Mouse (Mus musculus) limb, embryonic 14.5 days (tissue): Measurements from ENCODE around the gene Gpr137. TPM values are rescaled to one million over a fixed set of nuclear protein-coding genes. Genes with fewer than 3 reads are reported as not detected.
"Not testable (repeated sequence)": the region's sequence is repeated elsewhere in the genome, so short reads cannot be mapped to it uniquely, and the experiment has no call there.

Experiments
- ATAC-seq: fragments of 200-750 bp; cut with Nextera tagmentation; 2 replicates; pipeline ENCODE4 v1.8.0; 2017; ENCODE audit warnings: low read depth, moderate number of reproducible peaks, moderate TSS enrichment; ENCODE audit not compliant: low FRiP score
- DNase-seq: peaks from one replicate; pipeline ENCODE4 v3.0.0-alpha.2; 2015; ENCODE audit warnings: low spot score
- H3K27ac ChIP-seq: fragments of 300-500 bp; sonication (generic); replicated peaks from 2 replicates; pipeline ENCODE4 v1.5.1; 2014; ENCODE audit warnings: low read depth, mild to moderate bottlenecking, low read length, moderate library complexity, mixed read lengths
- H3K27me3 ChIP-seq: fragments of 300-500 bp; sonication (generic); 2 replicates; pipeline ENCODE4 v1.6.1; 2014; ENCODE audit warnings: low read length, mixed read lengths; ENCODE audit not compliant: control insufficient read depth, insufficient read depth
- H3K36me3 ChIP-seq: fragments of 300-500 bp; sonication (generic); 2 replicates; pipeline ENCODE4 v1.6.1; 2014; ENCODE audit warnings: mild to moderate bottlenecking, low read length, moderate library complexity, mixed read lengths; ENCODE audit not compliant: control insufficient read depth, insufficient read depth
- H3K4me1 ChIP-seq: fragments of 300-500 bp; sonication (generic); 2 replicates; pipeline ENCODE4 v1.6.1; 2014; ENCODE audit warnings: antibody characterized with exemption, low read length, mixed read lengths; ENCODE audit not compliant: control insufficient read depth, insufficient read depth
- H3K4me2 ChIP-seq: fragments of 300-500 bp; sonication (generic); replicated peaks from 2 replicates; pipeline ENCODE4 v1.6.1; 2014; ENCODE audit warnings: low read depth, mild to moderate bottlenecking, low read length, moderate library complexity; ENCODE audit not compliant: severe bottlenecking
- H3K4me3 ChIP-seq: fragments of 300-500 bp; sonication (generic); replicated peaks from 2 replicates; pipeline ENCODE4 v1.5.1; 2014; ENCODE audit warnings: low read length
- H3K9ac ChIP-seq: fragments of 300-500 bp; sonication (generic); 2 replicates; pipeline ENCODE4 v1.6.1; 2014; ENCODE audit warnings: mild to moderate bottlenecking, low read depth, low read length, moderate library complexity; ENCODE audit not compliant: severe bottlenecking
- H3K9me3 ChIP-seq: fragments of 300-500 bp; sonication (generic); 2 replicates; pipeline ENCODE4 v1.6.1; 2016; ENCODE audit warnings: low read length; ENCODE audit not compliant: control insufficient read depth
- POLR2A ChIP-seq: fragments of 200-500 bp; IDR thresholded peaks from 2 replicates; pipeline ENCODE4 v1.8.0; 2012; ENCODE audit warnings: inconsistent platforms, mild to moderate bottlenecking, moderate library complexity, borderline replicate concordance; ENCODE audit not compliant: insufficient read depth, insufficient read length; ENCODE audit errors: extremely low read depth
- WGBS: fragments of 180-500 bp; shearing (Covaris S2); extraction: QIAGEN DNeasy Blood & Tissue Kit; methylation state at CpG from one replicate; pipeline ENCODE4 v1.1.7; 2014; 5-methylcytosine and 5-hydroxymethylcytosine counted together
- polyA plus RNA-seq, 2 experiments: library from polyadenylated mRNA; depleted of rRNA in 1 of 2; stranded (reverse) in 1 of 2; unstranded in 1 of 2; fragments of >200 nt; fragmentation: Nextera tagmentation in 1 of 2; extraction: Ambion mirVana in 1 of 2; gene quantifications; 2 replicates each; pipeline versions ENCODE4 v1.2.1 to v1.2.3; 2012 to 2014

The Gpr137 gene
- polyA plus RNA-seq, 2 experiments: 28.5 to 56.8 TPM

DNA sequence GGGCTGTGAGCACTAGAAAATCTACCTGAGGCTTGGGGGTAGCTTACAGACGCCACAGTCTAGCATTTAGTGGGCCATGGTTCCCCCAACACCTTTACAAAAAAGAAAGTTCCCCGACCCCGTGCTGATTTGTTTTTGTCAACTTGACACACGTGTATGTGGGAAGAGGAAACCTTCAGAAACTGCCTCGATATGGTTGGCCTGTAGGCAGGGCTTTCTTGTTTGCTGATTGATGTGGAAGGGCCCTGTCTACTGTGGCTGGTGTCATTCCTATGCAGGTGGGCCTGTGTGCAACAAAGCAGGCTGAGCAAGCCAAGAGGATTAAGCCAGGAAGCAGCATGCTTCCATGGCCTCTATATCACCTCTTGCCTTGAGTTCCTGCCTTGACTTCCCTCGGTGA is 29.2 kb downstream of the Gpr137 start:
- no peaks in the 10 kb centered on the region for H3K27me3 ChIP-seq
- H3K4me3 ChIP-seq: no peak overlapping the region
- TF ChIP-seq POLR2A: no peak
- no peaks in the 10 kb centered on the region for H3K9me3 ChIP-seq
- DNase-seq: no peak
- H3K9ac ChIP-seq: no peak overlapping the region
- no peak for ATAC-seq
- H3K36me3 ChIP-seq: peaks cover 26% of the 10 kb centered on the region
- peaks cover 5% of the 10 kb centered on the region for H3K4me1 ChIP-seq
- no peak overlapping the region for H3K27ac ChIP-seq
- 85% methylated on average over 6 of the region's 6 CpGs for WGBS
- H3K4me2 ChIP-seq: no peak overlapping the region

DNA sequence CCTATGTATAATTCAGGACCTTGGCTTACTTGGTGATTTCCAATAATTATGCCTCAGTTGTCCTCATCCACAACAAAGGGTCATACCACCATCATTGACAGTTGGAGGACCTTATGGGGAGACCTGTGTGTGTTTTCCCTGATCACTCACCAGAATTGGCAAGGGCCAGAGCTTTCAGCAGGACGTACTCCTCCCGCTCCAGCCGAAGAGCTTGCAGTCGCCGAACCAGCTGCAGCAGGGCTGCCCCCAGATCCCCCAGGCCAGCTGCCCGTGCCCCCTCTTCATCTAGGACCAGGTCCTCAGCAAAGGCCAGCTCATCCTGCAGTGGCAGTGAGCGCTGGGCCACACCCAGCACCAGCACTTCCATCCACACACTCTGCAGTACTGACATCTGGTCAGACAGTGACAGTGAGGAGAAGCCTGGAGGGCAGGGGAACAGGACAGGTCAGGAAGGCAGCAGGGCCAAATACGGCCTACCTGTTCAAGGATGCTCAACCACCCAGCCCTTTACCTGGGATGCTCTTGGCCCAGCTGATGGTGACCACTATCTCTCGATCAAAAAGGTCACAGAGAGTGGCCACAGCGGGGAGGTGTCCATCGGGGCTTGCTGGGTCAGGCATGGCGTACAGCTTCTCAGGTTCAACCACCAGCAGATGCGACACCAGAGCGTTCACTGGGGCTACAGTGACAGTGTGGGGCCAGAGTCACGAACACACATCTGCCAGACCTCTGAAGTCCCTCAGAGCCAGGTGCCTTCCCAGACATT is 29.9 kb downstream of the Gpr137 start:
- H3K4me2 ChIP-seq: no peak overlapping the region
- WGBS: 93% methylated on average over 15 of the region's 15 CpGs
- DNase-seq (no peak), ATAC-seq (no peak)
- no peak overlapping the region for H3K4me3 ChIP-seq
- H3K9ac ChIP-seq: no peak overlapping the region
- H3K27me3 ChIP-seq: no peaks in the 10 kb centered on the region
- H3K36me3 ChIP-seq: peaks cover 26% of the 10 kb centered on the region
- no peaks in the 10 kb centered on the region for H3K9me3 ChIP-seq
- no peak overlapping the region for H3K27ac ChIP-seq
- no peak for TF ChIP-seq POLR2A
- peaks cover 11% of the 10 kb centered on the region for H3K4me1 ChIP-seq

DNA sequence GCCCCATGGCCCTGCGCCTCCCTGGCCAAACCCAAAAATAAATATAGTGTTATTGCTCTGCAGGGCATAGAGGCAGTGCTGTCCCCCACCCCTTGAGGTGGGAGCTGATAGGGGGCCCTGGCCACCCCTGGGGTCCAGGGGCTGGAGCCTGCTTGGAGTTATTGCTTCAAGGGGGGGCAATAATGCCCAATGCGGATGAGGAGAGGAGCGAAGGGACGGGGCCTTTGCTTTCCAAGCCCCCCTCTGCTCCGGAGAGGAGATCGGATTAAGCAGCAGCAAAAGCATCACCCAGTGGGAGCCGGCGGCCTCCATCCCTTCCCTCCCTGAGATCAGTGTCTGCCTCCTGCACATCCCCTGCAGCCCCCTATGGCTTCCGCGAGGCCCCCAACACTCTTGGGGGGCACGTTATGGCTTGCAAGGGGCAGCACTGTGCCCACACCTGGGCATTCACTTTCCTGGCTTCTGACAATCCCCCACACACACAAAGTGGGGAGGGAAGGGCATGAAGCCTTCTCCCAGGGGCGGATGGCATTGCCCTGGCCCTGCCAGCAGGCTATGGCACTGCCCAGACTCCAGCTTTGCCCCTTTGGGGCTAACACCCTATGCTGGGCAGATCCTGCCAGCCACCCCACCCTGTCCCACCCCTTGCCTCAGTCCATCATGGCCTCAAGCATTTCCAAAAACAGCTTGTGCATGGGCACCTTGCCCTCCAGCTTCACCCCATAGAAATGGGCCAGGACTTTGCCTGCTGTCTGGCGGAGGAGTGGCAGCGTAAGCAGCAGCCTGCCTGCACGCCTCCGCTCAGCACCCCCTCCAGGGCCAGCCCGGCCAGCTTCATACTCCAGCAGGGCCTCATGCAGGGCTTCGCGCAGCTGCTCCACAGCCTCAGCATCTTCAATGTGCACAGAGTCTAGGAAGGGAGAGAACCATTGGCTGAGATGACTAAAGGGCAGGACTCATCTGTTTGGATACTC is 30.9 kb downstream of the Gpr137 start:
- Histone ChIP-seq H3K9ac (peak overlapping the region; percentile 31; the same call in 1 of the 2 replicates), H3K36me3 (peaks cover 35% of the 10 kb centered on the region), H3K9me3 (no peaks in the 10 kb centered on the region), H3K4me1 (peaks cover 12% of the 10 kb centered on the region), H3K27me3 (no peaks in the 10 kb centered on the region), H3K27ac (no peak overlapping the region), H3K4me2 (peak overlapping the region; percentile 82), H3K4me3 (peak overlapping the region; percentile 24)
- WGBS: 88% methylated on average over 19 of the region's 19 CpGs
- no peak for DNase-seq
- no peak for TF ChIP-seq POLR2A
- ATAC-seq: no peak

DNA sequence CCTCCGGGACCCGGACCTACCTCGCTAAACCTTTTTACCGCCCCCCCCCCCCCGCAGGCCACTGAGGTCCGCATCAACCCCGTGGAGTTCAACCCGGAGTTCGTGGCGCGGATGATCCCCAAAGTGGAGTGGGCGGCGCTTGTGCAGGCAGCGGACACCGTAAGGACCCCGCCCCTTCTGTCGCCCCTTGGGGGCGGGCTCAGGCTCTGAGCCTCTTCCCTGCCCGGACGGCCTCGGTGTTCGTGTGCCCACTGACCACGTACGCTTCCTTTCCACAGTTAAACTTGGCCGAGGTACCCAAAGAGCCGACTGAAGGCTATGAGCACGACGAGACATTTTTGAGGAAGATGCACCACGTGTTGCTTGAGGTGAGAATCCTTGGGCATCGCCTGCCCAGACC is 32.0 kb downstream of the Gpr137 start:
- H3K9me3 ChIP-seq, H3K27me3 ChIP-seq: not testable (repeated sequence)
- peak; percentile 29 for DNase-seq
- Histone ChIP-seq H3K9ac (peak overlapping the region; percentile 67), H3K27ac (peak overlapping the region; percentile 99), H3K36me3 (peaks cover 44% of the 10 kb centered on the region), H3K4me3 (peak overlapping the region; percentile 67), H3K4me1 (peaks cover 12% of the 10 kb centered on the region), H3K4me2 (peak overlapping the region; percentile 82)
- under 1% methylated on average over 29 of the region's 30 CpGs for WGBS
- peak; percentile 25 for ATAC-seq

DNA sequence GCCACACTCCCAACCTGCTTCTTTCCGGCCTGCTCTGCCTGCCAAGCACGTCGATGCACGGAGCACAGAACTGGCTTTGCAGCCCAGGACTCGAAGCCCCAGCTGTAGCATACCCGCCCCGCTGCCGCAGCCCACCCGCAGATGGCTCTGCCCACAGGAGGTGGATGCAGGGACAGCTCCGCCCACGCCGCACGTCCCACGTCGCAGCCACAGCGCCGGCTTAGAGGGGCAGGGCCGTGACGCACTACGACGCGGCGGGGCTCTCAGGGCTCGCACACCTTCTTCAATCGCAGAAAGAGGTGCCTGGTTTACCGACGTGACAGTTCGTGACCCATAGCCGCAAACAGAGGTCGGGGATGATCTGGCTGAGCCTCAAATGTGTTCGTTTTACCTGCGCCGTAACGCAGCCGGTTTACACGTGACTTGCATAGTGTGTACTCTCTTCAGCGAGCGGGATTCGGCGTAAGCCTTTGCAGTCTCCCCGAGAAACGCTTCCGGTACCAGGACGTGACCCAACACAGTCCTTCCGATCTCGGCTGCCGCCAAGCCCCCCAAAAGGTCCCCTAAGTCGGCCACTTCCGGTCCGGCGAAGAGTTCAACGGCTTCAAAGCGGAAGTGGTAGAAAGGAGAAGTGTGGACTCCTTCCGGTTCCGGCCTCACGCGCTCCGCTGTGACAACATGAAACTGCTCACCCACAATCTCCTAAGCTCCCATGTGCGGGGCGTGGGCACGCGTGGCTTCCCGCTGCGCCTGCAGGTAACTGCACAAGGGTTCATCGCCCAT is 32.6 kb downstream of the Gpr137 start, which contains the start of the genes Trmt112 and Prdx5:
Gene Trmt112 (plus strand): TSS at position 192 of the 783 bp plus-strand sequence.
Gene Prdx5 (minus strand): TSS at position 600 of the 783 bp plus-strand sequence.
- 1% methylated on average over 65 of the region's 65 CpGs for WGBS

More for the DNA sequence above, 32.6 kb downstream of the Gpr137 start, which contains the start of the genes Trmt112 and Prdx5:
- Histone ChIP-seq H3K9me3 (no peaks in the 10 kb centered on the region), H3K4me2 (peak within 1 kb of the TSS; percentile 82), H3K36me3 (peaks cover 48% of the 10 kb centered on the region), H3K27me3 (no peaks in the 10 kb centered on the region), H3K9ac (peak within 1 kb of the TSS; percentile 67), H3K4me3 (peak within 1 kb of the TSS; percentile 67), H3K4me1 (peaks cover 12% of the 10 kb centered on the region), H3K27ac (peak within 1 kb of the TSS; percentile 99)
- peak; percentile 95 for DNase-seq
- peak; percentile 92 for ATAC-seq
- TF ChIP-seq POLR2A: peak; percentile 55; the same call in 1 of the 2 replicates
